Mouse (Mus musculus) embryonic fibroblast, embryonic 13.5 days (primary cell): Measurements from ENCODE around the gene Gm572. TPM values are rescaled to one million over a fixed set of nuclear protein-coding genes. Genes with fewer than 3 reads are reported as not detected.

Source experiments
- H3K27ac ChIP-seq: 2 replicates; pipeline ENCODE4 v1.5.1; 2012; ENCODE audit warnings: low read length, control low read depth, inconsistent platforms; ENCODE audit not compliant: insufficient read depth
- H3K4me1 ChIP-seq: 2 replicates; pipeline ENCODE4 v1.6.1; 2011; ENCODE audit warnings: low read length; ENCODE audit not compliant: control insufficient read depth, insufficient read depth
- H3K4me3 ChIP-seq: 2 replicates; pipeline ENCODE4 v1.5.1; 2011; ENCODE audit warnings: mild to moderate bottlenecking, control low read depth, low read length; ENCODE audit not compliant: insufficient read depth
- CTCF ChIP-seq: IDR thresholded peaks from 2 replicates; pipeline ENCODE4 v1.5.1; 2011; ENCODE audit warnings: mild to moderate bottlenecking, control low read depth, low read length, moderate library complexity, borderline replicate concordance; ENCODE audit not compliant: insufficient read depth
- POLR2A ChIP-seq: IDR thresholded peaks from 2 replicates; pipeline ENCODE4 v1.6.1; 2011; ENCODE audit warnings: low read depth, mild to moderate bottlenecking, control low read depth, low read length, moderate library complexity
- polyA plus RNA-seq: library from polyadenylated mRNA; stranded (reverse); fragments of >200 nt; gene quantifications from 2 replicates; pipeline ENCODE4 v1.2.4, GENCODE M21; 2011; ENCODE audit warnings: low read depth; ENCODE audit not compliant: missing spikeins, insufficient read length

Gene Gm572
- polyA plus RNA-seq, 1 experiment = not detected

GRCm38 (mm10) chr4:148711323-148711722, 68.2 kb downstream of the Gm572 start:
- no peaks in the 10 kb centered on the region; the same call in 1 of the 2 replicates for H3K4me1 ChIP-seq
- no peak overlapping the region for H3K4me3 ChIP-seq
- no peak overlapping the region for H3K27ac ChIP-seq
- TF ChIP-seq POLR2A (no peak), CTCF (no peak)

GRCm38 (mm10) chr4:148712632-148713031, 69.5 kb downstream of the Gm572 start:
- no peak overlapping the region for H3K27ac ChIP-seq
- H3K4me3 ChIP-seq = no peak overlapping the region
- H3K4me1 ChIP-seq = no peaks in the 10 kb centered on the region; the same call in 1 of the 2 replicates
- TF ChIP-seq CTCF = no peak
- no peak for TF ChIP-seq POLR2A

DNA sequence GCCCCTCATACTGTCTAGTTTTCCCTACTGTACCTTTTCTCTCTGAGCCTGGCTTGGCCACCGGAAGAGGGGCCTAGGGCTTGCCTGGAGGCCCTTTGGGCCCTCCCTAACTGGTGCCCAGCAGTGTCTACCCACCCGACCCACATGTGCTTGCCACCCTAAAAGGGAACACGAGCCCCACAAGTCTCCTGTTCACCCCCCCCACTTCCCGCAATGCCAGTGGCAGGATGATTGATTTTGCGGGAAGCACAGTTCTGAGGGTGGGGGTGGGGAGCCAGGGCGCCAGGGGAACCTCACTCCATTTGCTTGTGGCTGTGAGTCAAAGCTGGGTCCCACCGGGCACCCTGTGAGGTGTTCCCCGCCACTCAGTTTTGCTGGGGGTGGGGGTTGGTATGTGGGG, 70.9 kb downstream of the Gm572 start:
- no peaks in the 10 kb centered on the region; the same call in 1 of the 2 replicates for H3K4me1 ChIP-seq
- TF ChIP-seq POLR2A = no peak
- TF ChIP-seq CTCF = no peak
- H3K4me3 ChIP-seq = no peak overlapping the region
- no peak overlapping the region for H3K27ac ChIP-seq

GRCm38 (mm10) chr4:148714739-148715138, 71.6 kb downstream of the Gm572 start:
- TF ChIP-seq CTCF = no peak
- TF ChIP-seq POLR2A = no peak
- H3K4me3 ChIP-seq = no peak overlapping the region
- no peaks in the 10 kb centered on the region; the same call in 1 of the 2 replicates for H3K4me1 ChIP-seq
- no peak overlapping the region for H3K27ac ChIP-seq

DNA sequence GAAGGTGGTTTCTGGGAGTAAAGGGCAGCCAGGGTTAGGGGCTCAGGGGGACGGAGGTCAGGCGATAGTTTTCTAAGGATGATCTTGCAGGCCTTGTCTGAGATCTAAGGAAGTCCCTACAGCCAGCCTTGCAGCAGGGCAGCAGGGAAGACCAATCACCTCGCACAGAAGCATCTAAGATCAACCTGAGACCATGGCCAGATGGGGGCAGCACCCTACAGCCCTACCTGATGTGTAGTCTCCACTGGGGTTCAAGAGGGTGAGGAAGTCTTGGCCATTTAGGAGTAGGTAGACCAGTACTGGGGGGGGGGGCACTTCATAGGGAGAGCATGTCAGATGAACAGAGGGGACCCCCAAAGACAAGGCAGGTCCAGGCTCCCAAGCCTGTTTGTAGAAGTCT, 72.3 kb downstream of the Gm572 start:
- Histone ChIP-seq H3K4me1 (no peaks in the 10 kb centered on the region; the same call in 1 of the 2 replicates), H3K27ac (no peak overlapping the region), H3K4me3 (no peak overlapping the region)
- TF ChIP-seq CTCF (no peak), POLR2A (no peak)

Other genes starting within 250 kb of the Gm572 start
- 14.4 and 14.5 TPM in 2 replicates for gene Ubiad1, start 198.5 kb upstream of the Gm572 start, polyA plus RNA-seq
- 17.7 and 19.1 TPM in 2 replicates for gene Mtor, start 194.7 kb upstream of the Gm572 start, polyA plus RNA-seq
- 2.3 and 3.2 TPM in 2 replicates for gene Angptl7, start 142.9 kb upstream of the Gm572 start, polyA plus RNA-seq
- 50.4 and 50.7 TPM in 2 replicates for gene Exosc10, start 84.9 kb upstream of the Gm572 start, polyA plus RNA-seq
- gene Srm, start 51.8 kb upstream of the Gm572 start, polyA plus RNA-seq = 110 and 114 TPM in 2 replicates
- not detected in 2 replicates for gene Masp2, start 40.8 kb upstream of the Gm572 start, polyA plus RNA-seq
- gene Tardbp, start 16.3 kb upstream of the Gm572 start, polyA plus RNA-seq = 404 and 424 TPM in 2 replicates
- not detected in 2 replicates for gene Casz1, start 161.1 kb downstream of the Gm572 start, polyA plus RNA-seq